Mouse (Mus musculus) liver, adult 2 months (tissue): Measurements from ENCODE around the gene Sptbn2.

Experiments used
- CTCF ChIP-seq: fragments of 200-500 bp; IDR thresholded peaks from 2 replicates; pipeline ENCODE4 v1.5.1; 2011; ENCODE audit warnings: low read depth, low read length, control low read depth
- POLR2A ChIP-seq: fragments of 200-500 bp; IDR thresholded peaks from 2 replicates; pipeline ENCODE4 v1.6.1; 2011; ENCODE audit warnings: low read length, control low read depth; ENCODE audit not compliant: insufficient read depth; ENCODE audit errors: extremely low read depth

DNA sequence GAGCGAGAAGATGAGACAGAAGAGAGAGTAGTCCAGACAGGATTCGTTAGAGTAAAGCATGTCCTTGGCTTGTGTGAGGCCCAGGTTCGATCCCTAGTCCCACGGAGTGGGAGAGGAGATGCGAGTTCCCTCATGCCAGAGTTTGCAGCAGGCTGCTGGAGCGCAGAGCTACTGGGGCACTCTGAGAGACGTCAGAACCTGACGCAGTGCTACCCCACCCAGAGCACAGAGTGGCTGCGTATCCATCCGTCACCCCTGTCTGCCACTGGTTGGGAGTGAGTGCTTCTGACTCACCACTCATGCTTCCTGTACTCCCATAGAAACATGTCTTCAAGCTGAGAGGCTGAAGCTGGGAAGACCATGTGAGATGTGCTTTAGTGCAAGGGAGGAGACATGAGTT is 30.5 kb downstream of the Sptbn2 start:
- no peak for TF ChIP-seq CTCF
- TF ChIP-seq POLR2A, result no peak
